Mouse (Mus musculus) heart, adult 8-10 months (tissue): ENCODE data around the gene Pold2. TPM values are rescaled to one million over a fixed set of nuclear protein-coding genes. Genes with fewer than 3 reads are reported as not detected.
"Not testable (repeated sequence)": the region's sequence is repeated elsewhere in the genome, so short reads cannot be mapped to it uniquely, and the experiment has no call there.

Source experiments
- DNase-seq: peaks from one replicate; pipeline ENCODE4 v3.0.0; 2022; ENCODE audit warnings: low spot score
- total RNA-seq, 4 experiments: library from RNA; stranded (reverse); gene quantifications; 2 replicates each; pipeline ENCODE4 v1.2.4; 2022

The Pold2 gene
- total RNA-seq, 4 experiments from 2014 or later: 33.1 to 50.4 (median 39.8) TPM

DNA sequence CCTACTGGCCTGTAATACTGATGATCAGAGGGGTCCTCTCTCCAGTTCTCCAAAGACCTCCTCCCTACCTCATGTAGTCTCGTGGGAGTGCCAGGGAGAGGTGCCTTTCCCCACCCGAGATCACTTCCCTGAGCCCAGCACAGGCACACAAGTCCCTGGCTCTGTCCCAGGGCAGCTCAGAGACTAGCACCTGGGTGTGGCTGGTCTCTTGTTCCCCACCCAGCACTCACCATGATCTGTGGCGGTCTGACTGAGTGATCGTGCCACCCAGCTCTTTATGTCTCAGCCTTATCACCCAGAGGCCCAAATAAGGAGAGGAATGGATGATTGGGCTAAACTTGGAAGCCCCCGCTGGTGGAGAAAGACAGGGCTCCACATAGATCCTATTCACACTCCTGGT lies 20.4 kb upstream of the Pold2 start, which contains the start of gene Myl7:
Myl7 (minus strand) TSS at position 252 of the 400 bp plus-strand sequence.
- no peak for DNase-seq

DNA sequence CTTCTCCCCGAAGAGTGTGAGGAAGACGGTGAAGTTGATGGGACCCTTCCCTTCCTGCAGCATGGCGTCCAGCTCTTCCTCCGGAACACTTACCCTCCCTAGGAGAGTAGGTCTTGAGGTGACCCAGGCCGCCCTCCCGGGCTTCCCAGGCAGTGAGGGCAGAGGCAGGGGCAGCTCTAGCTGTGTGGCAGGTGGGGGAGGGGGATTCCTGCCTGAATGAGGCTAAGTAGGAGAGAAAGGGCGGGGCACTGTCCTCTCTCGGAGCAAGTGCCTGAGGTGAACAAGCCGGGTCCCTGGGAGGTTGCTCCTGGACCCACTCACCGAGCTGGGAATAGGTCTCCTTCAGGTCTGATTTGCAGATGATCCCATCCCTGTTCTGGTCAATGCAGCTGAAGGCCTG lies 19.7 kb upstream of the Pold2 start:
- DNase-seq: no peak

DNA sequence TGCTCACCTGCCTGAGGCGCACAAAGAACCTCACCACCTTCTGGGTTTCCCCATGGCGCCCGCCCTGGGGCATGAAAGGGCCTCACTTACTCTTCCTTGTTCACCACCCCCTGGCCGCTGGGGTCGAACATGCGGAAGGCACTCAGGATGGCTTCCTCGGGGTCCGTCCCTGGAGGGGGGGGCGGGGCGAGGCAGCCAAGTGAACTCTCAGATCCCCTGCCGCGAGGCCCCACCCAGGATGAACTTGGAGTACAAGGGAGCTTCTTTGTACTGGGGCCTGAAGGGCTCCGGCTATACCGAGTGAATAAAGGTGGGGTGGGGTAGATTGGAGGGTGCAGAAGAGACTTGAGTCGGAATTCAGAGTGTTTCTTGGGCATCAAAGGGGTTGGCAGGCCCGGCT lies 19.1 kb upstream of the Pold2 start:
- DNase-seq: no peak

DNA sequence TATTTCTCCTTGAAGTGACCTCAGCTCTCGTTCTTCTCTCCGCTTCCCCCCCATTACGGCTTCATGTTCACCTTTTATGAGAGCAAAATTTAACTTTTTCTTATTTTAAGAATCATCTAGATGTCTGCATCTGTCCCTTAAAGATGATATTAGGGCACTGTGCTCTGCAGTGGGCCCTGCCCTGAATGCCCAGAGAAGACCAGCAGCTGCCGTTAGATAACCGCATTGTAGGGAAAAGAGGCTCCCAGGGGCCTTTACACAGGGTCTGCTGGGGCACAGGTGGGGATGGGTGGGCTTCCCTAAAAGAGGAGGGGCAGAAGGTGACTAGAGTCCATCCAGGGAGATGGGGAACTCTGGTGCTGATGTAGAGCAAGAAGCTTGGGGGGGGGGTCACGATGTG lies 15.7 kb upstream of the Pold2 start:
- no peak for DNase-seq

DNA sequence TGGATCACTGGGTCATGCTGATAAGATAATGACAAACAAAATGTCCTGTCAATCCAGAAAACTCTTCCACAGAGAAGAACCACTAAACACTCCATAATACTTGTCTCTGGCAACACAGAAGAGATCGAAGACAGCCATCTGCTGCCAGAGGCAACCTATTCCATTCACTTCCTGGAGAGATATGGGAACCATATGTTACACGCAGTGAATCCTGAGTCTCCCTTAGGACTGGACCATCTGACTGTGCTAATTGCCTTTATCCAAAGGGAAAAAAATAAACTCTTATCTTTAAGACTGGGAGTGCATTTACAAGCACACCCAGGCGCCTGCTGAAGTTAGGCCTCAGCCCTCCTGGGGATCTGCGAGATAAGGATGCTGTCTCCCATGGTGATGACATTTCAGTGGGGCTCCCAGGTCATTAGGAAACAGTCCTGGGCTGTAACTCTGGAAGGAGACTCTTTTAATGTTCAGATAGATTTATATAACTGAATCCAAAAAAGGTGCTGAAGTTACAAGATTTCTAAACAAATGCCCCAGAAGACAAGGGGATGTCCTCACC lies 14.8 kb upstream of the Pold2 start:
- DNase-seq: no peak

DNA sequence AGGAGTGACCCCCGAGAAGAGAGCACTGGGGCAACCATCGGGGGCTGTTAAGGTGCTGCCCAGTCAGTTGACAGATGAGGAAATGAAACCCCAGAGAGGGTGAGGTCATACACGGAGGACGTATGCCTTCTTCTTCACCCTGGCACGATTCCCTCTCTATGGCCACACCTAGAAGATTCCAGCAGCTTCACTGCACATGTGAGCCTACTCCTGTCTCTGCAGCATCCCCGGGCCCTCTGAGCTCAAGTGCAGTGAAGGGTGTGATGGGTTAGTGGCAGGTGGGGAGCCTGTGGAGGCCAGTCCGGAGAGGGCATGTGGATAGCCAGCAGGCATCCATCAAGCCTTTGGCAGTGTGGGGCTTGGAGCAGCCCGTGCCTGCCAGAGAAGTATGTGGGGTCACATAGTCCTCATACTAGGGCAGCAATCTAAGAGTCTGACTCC lies 14.1 kb upstream of the Pold2 start:
- no peak for DNase-seq

DNA sequence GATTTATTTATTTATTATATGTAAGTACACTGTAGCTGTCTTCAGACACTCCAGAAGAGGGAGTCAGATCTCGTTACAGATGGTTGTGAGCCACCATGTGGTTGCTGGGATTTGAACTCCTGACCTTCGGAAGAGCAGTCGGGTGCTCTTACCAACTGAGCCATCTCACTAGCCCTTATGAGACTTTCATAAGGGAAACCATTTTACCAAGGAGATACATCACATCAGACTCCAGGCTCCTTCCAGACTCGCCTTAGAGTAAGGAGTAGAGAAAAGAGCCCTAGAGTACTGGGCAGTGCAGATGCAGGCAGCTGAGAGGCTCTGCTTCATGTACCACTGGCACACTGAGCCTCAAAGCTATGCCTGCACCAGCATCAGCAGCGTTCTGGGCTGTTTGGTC lies 10.5 kb upstream of the Pold2 start:
- DNase-seq: not testable (repeated sequence)

DNA sequence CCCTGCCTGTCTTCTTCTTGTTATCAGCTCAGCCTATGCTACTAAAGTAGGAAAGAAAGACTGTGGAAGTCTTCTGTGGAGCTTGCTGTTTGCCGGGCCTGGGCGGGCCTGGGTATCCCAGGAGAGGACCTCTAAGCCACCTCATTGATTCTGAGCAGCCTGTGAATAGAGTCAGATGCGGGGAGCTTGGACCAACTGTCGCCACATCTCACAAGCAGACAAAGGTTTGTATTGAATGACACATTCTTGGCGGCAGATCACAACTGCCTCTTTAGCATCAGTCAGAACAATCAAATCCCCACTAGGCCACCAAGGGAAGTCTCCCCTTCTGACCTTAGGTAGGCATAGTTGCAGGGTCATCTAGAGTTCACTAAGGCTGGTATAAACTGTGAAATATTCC lies 9.2 kb upstream of the Pold2 start:
- no peak for DNase-seq

DNA sequence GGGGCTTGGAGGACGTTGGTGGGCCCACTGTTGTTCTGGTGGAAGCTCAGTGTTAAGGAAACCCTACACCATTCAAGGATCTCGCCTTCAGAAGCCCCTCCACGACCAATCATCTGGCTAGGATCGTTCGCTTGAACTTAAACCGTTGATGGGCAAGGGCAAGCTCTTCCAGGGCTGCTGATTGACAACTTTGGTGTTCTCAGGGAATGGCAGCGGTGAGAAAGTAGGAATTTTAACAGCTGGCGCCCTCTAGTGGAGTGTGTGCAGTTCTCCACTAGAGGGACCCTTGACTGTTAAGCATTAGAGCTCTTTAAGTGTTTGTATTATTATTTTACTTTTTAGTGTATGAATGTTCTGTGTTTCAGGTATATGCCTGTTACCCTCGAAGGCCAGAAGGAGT lies 8.1 kb upstream of the Pold2 start:
- DNase-seq: peak; percentile 60

DNA sequence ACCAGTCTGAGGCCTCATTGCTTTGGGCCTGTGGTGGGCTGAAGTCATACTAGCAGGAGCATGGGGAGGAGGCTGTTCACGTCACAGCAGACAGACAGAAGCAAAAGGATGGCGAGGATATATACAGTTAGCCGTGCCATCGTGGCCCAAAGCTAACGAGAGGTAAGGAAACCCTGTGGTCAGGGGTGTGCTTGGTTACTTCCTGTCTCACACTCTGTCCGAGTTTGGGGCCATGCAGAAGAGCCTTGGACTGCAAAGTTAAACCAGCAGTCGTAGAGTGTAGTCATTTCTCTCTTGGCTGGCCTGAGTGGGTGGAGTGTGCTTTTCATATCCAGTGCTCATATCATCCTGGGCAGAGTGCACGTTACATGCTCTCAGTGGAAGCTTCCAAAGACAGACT lies 4.4 kb upstream of the Pold2 start:
- DNase-seq: no peak

DNA sequence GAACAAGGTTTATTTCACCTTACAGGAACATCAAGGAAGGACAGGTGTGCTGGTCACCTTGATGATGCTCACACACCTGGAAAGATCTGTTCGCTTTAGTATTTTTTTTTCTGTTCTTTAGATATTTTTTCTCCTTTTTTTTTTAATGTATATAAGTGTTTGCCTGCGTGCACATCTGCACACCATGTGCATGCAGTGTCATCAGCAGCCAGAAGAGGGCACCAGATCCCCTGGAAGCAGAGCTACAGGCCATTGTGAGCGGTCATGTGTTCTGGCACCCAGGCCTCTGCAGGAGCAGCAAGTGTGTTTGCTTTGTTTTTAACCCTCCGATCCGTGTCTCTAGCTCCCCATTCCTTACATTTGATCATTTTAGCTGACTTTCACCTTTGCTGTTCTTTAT lies 1.8 kb upstream of the Pold2 start:
- DNase-seq: peak; percentile 26

DNA sequence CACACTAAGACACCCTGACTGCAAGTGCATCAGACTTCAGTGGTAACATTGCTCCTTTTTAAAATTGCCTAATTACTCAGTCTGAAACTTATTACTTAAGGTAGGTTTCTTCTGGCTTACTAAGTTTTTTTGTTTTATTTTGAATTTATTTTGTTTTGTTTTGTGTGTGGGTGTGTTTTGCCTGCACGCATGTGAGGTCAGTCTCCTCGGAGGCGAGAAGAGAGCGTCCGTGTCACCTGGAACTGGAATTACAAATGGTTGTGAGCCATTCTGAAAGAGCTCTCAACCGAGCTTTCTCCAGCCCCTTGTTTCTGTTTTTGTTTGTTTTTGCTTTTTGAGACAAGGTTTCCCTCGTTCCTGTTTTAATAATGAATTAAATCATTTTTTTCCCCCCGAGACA lies 569 bp upstream of the Pold2 start:
- no peak for DNase-seq

DNA sequence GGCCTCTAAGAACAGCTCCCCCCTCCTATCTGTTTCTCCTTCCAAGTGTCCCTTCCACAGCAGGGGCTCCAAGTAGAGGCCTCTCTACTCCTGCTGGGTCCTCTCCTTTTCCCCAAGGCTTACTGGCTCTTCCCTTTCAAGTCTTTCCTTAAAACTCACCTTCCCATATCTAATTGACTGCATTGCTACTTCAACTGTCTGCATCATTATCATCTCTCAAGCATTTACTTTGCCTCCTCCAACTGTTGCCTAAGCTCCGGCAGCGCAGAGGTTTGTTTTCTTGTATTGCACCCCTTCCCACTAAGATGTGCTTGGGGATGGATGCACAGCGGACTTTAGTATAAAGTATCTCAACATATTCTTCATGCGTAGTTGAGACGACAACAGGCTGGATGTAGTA lies 671 bp downstream of the Pold2 start:
- no peak for DNase-seq

DNA sequence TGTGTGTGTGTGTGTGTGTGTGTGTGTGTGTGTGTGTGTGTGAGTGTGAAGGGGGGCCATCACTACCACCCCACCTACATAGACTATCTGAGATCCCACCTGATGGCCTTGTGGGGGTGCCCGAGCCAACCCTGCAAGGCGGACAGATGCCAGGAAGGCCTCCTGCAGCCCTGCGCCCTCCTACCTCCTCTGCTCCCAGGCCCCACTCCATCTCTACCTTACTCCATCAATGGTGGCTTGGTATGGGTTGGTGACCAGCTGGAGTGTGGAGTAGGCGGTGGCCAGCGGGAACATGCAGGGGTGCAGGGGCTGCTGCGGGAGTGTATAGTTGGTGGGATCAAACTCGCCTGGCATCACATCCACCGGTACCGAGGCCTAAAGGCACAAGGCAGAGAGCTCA lies 4.9 kb downstream of the Pold2 start:
- DNase-seq: no peak

DNA sequence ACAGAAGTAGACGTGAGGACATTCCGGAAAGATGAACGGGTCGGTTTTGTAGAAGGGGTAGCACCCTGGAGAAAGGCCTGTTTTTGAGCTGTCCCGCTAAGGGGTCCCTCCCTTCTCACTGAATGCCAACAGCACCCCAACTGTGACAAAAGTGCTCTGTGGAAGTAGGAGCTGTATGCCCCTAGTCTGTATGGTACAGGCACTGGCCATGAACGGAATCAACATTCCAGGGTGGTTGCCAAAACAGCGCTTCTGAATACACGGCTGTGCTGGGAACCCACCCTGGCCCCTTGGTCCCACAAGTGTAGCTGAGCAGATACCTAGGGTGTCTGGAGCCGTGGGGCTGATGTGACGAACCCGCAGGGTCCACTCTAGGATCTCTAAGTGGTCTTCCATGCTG lies 5.4 kb downstream of the Pold2 start:
- DNase-seq: no peak

DNA sequence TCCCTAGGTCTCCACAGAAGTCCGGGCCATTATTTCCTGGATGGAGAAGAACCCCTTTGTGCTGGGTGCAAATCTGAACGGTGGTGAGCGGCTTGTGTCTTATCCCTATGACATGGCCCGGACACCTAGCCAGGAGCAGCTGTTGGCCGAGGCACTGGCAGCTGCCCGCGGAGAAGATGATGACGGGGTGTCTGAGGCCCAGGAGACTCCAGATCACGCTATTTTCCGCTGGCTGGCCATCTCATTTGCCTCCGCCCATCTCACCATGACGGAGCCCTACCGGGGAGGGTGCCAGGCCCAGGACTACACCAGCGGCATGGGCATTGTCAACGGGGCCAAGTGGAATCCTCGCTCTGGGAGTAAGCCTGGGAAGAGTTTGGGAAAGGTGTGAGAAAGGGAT lies 8.0 kb downstream of the Pold2 start:
- DNase-seq: no peak

DNA sequence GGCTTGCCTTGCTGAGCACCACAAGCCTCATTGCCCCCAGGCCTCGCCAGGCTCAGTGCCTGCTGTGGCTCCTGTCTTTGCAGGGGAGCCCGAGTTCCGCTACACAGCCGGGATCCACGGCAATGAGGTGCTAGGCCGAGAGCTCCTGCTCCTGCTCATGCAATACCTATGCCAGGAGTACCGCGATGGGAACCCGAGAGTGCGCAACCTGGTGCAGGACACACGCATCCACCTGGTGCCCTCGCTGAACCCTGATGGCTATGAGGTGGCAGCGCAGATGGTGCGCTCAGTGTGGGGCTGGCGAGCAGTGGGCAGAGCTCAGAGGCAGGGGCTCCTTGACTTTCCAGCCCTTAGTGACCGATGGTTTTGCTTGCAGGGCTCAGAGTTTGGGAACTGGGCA lies 8.8 kb downstream of the Pold2 start:
- no peak for DNase-seq

DNA sequence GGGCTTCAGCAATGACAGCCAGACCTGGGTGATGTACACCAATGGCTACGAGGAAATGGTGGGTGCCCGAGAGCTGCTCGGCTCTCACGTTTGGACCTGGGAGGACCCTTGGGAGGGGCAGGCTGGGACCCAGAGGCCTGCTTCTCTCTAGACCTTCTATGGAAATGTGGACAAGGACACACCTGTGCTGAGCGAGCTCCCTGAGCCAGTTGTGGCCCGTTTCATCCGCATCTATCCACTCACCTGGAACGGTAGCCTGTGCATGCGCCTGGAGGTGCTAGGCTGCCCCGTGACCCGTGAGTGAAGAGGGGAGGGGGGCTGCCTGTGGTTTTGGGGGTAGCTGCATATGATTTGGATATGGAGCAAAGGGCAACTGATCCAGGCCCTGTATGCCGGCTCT lies 9.8 kb downstream of the Pold2 start:
- DNase-seq: no peak

DNA sequence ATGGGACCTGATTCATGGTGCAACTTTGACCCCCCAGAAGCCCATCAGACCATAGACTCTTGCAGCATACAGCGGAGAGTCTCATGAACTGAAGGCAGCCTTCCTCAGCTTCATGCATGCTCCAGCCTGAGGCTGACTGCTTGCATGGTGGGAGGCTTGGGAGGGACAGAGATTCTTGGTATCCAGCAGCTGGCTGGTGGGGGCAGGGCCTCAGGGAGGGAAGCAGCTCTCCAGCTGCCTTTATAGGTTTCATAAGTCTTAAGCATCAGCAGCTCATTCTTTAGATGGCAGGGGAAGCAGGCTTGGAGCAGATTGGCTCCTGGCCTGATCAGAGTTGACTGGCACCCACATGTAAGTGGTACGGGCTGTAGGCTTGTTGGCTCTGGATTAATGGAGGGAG lies 10.9 kb downstream of the Pold2 start:
- no peak for DNase-seq

DNA sequence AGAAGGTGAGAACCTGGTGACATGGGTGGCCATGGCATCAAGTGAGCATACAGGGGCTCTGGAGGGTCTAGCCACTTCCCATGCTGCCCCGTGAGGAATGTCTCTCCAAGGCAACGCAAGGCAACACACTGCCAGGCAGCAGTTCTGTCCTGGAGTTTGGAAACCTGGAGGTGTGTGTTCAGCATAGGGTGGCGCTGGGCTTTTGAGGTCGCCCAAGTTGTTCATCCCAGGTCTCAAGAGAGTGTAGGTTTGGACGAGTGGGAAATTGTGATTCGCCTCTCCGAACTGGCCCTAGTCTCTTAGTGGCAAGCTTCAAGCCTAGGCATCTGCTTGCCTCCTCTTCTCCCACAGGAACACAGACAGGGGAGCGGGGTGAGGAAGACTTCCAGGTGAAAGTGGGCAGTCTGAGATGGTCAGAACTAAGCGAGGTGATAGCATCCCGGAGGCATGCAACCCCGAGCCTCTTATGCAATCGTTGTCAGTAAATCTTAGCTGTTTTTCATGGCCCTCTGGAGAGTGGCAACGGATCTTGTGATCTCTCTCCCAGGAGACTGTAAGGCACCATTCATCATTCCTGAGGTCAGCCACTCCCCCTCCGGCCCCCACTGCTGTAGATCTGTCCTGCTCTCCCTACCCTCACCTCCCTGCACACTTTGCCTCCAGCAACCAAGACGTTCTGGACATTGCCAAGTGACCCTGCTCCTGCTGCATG lies 15.5 kb downstream of the Pold2 start:
- DNase-seq: no peak

DNA sequence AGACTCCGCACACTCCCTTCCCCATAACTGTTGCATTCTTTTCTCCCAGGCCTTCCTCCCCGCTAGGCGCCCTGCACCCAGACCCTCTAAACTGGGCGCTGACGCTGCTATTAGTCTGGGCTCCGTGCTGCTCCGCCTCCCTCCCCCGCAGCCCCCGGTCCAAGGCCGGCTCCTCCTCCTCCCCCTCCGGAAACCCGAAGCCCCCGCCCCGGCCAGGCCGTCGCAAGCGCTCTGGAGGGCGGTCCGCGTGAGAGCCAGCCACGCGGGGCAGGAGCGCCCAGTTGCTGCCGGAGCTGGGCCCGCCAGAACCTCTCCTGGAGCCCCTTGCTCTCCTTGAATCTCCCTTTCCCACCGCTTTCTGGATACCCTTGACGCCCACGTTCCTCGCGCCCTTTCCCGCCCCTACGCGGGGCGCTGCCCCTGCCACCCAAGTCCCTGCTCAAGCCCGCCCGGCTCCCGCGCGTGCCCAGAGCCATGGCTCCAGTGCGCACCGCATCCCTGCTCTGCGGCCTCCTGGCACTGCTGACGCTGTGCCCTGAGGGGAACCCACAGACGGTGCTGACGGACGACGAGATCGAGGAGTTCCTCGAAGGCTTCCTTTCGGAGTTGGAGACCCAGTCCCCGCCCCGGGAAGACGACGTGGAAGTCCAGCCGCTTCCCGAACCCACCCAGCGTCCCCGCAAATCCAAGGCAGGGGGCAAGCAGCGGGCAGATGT lies 16.3 kb downstream of the Pold2 start, which contains the start of gene Aebp1:
Aebp1 (plus strand) TSS at position 270 of the 716 bp plus-strand sequence.
- DNase-seq: peak; percentile 29

DNA sequence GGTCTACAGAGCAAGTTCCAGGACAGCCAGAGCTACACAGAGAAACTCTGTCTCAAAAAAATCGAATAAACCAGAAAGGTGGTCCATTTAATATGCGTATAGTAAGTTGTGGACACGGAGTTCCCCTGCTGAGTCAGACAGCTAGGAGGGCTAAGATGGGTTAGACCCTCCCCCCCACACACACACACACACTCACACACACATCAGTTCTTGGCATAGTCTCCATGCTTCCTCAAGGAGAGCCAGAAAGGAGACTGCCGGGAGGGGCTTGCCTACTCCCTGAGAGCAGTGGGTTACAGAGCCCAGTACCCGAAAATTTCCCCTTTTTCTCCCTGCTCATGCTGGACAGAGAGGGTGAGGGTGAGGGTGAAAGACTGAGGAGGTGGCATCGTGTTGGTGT lies 17.5 kb downstream of the Pold2 start:
- no peak for DNase-seq
